Mouse (Mus musculus) MEL (cell line): ENCODE measurements around the gene Cav2. TPM values are rescaled to one million over a fixed set of nuclear protein-coding genes. Genes with fewer than 3 reads are reported as not detected.

ENCODE experiments used
- DNase-seq: peaks from one replicate; pipeline ENCODE4 v3.0.0; 2011; ENCODE audit warnings: low read depth, low spot score
- H3K27ac ChIP-seq: 2 replicates; pipeline ENCODE4 v1.5.1; 2012; ENCODE audit warnings: low read depth, mild to moderate bottlenecking, control low read depth, low read length, moderate library complexity; ENCODE audit not compliant: control insufficient read depth
- H3K27me3 ChIP-seq, 2 experiments: fragments of 150-350 bp in 1 of 2; sonication (generic) in 1 of 2; 2 replicates each; pipeline ENCODE4 v1.6.1; 2012; ENCODE audit warnings: low read length in 2 of 2, mild to moderate bottlenecking in 2 of 2, improper control_type of control experiment in 1 of 2, moderate library complexity in 1 of 2; ENCODE audit not compliant: insufficient read depth in 2 of 2, control insufficient read depth in 1 of 2
- H3K36me3 ChIP-seq, 2 experiments: 2 replicates each; pipeline ENCODE4 v1.6.1; 2012 to 2014; ENCODE audit warnings: low read length in 2 of 2, improper control_type of control experiment in 1 of 2, inconsistent platforms in 1 of 2, mild to moderate bottlenecking in 1 of 2; ENCODE audit not compliant: insufficient read depth in 2 of 2, control insufficient read depth in 1 of 2
- H3K4me1 ChIP-seq, 2 experiments: fragments of 150-350 bp in 1 of 2; sonication (generic) in 1 of 2; 2 replicates each; pipeline ENCODE4 v1.6.1; 2012; ENCODE audit warnings: low read length in 2 of 2, improper control_type of control experiment in 1 of 2, mild to moderate bottlenecking in 1 of 2; ENCODE audit not compliant: insufficient read depth in 2 of 2, control insufficient read depth in 1 of 2
- H3K4me3 ChIP-seq, 2 experiments: fragments of 150-350 bp in 1 of 2; sonication (generic) in 1 of 2; 2 replicates each; pipeline ENCODE4 v1.5.1; 2012; ENCODE audit warnings: low read depth in 2 of 2, low read length in 2 of 2, mild to moderate bottlenecking in 2 of 2, moderate library complexity in 2 of 2, control low read depth in 1 of 2, improper control_type of control experiment in 1 of 2; ENCODE audit not compliant: control insufficient read depth in 1 of 2, insufficient read depth in 1 of 2
- H3K79me2 ChIP-seq: 2 replicates; pipeline ENCODE4 v1.6.1; 2012; ENCODE audit warnings: mild to moderate bottlenecking, low read length, moderate library complexity; ENCODE audit not compliant: control insufficient read depth, poor library complexity, insufficient read depth
- H3K9ac ChIP-seq: 2 replicates; pipeline ENCODE4 v1.6.1; 2012; ENCODE audit warnings: low read depth, mild to moderate bottlenecking, control low read depth, low read length, moderate library complexity; ENCODE audit not compliant: control insufficient read depth, poor library complexity, severe bottlenecking
- H3K9me3 ChIP-seq: fragments of 150-350 bp; sonication (generic); replicated peaks from 2 replicates; pipeline ENCODE4 v1.6.1; 2012; ENCODE audit warnings: mild to moderate bottlenecking, low read length, improper control_type of control experiment, moderate library complexity; ENCODE audit not compliant: insufficient read depth
- BHLHE40 ChIP-seq: IDR thresholded peaks from 2 replicates; pipeline ENCODE4 v1.6.1; 2012; ENCODE audit warnings: low read depth, mild to moderate bottlenecking, inconsistent platforms, low read length, improper control_type of control experiment, borderline replicate concordance
- CHD2 ChIP-seq: IDR thresholded peaks from 2 replicates; pipeline ENCODE4 v1.6.1; 2011; ENCODE audit warnings: low read length, improper control_type of control experiment
- CTCF ChIP-seq, 3 experiments: IDR thresholded peaks in 2 of 3; conservative IDR thresholded peaks in 1 of 3; 2 replicates each; pipeline ENCODE4 v1.5.1; 2011 to 2012; ENCODE audit warnings: low read length in 3 of 3, low read depth in 2 of 3, mild to moderate bottlenecking in 2 of 3, improper control_type of control experiment in 1 of 3, inconsistent platforms in 1 of 3, mixed read lengths in 1 of 3, moderate library complexity in 1 of 3; ENCODE audit not compliant: control insufficient read depth in 1 of 3, insufficient read depth in 1 of 3, poor library complexity in 1 of 3, severe bottlenecking in 1 of 3
- E2F4 ChIP-seq: IDR thresholded peaks from 2 replicates; pipeline ENCODE4 v1.6.1; 2011; ENCODE audit warnings: low read depth, low read length, improper control_type of control experiment, borderline replicate concordance
- ELF1 ChIP-seq: IDR thresholded peaks from 2 replicates; pipeline ENCODE4 v1.6.1; 2014; ENCODE audit warnings: low read depth, mild to moderate bottlenecking, inconsistent platforms, low read length, improper control_type of control experiment, moderate library complexity
- GABPA ChIP-seq: IDR thresholded peaks from 2 replicates; pipeline ENCODE4 v1.6.1; 2012; ENCODE audit warnings: low read depth, mild to moderate bottlenecking, inconsistent platforms, low read length, improper control_type of control experiment, moderate library complexity
- KAT2A ChIP-seq: conservative IDR thresholded peaks from 2 replicates; pipeline ENCODE4 v1.6.1; 2012; ENCODE audit warnings: low read depth, low read length, improper control_type of control experiment, inconsistent platforms
- MEF2A ChIP-seq: IDR thresholded peaks from 2 replicates; pipeline ENCODE4 v1.6.1; 2014; ENCODE audit warnings: low read depth, mild to moderate bottlenecking, inconsistent platforms, low read length, improper control_type of control experiment; ENCODE audit not compliant: poor library complexity, insufficient replicate concordance, severe bottlenecking; ENCODE audit errors: extremely low read depth
- MXI1 ChIP-seq: IDR thresholded peaks from 2 replicates; pipeline ENCODE4 v1.6.1; 2011; ENCODE audit warnings: mild to moderate bottlenecking, low read depth, low read length, improper control_type of control experiment
- MYB ChIP-seq: IDR thresholded peaks from 2 replicates; pipeline ENCODE4 v1.6.1; 2011; ENCODE audit warnings: mild to moderate bottlenecking, low read depth, low read length, improper control_type of control experiment
- NRF1 ChIP-seq: IDR thresholded peaks from 2 replicates; pipeline ENCODE4 v1.6.1; 2014; ENCODE audit warnings: low read depth, mild to moderate bottlenecking, inconsistent platforms, low read length, improper control_type of control experiment, moderate library complexity; ENCODE audit not compliant: poor library complexity, insufficient read depth, severe bottlenecking
- POLR2AphosphoS2 ChIP-seq: IDR thresholded peaks from 2 replicates; pipeline ENCODE4 v1.6.1; 2011; ENCODE audit warnings: low read length, improper control_type of control experiment
- RAD21 ChIP-seq: IDR thresholded peaks from 2 replicates; pipeline ENCODE4 v1.6.1; 2011; ENCODE audit warnings: mild to moderate bottlenecking, low read depth, low read length, improper control_type of control experiment
- RCOR1 ChIP-seq: IDR thresholded peaks from 2 replicates; pipeline ENCODE4 v1.6.1; 2012; ENCODE audit warnings: low read depth, mild to moderate bottlenecking, inconsistent platforms, low read length, improper control_type of control experiment
- SIN3A ChIP-seq: IDR thresholded peaks from 2 replicates; pipeline ENCODE4 v1.6.1; 2012; ENCODE audit warnings: low read length, improper control_type of control experiment, inconsistent platforms
- SMC3 ChIP-seq: IDR thresholded peaks from 2 replicates; pipeline ENCODE4 v1.6.1; 2011; ENCODE audit warnings: low read depth, low read length, improper control_type of control experiment
- TAL1 ChIP-seq: IDR thresholded peaks from 2 replicates; pipeline ENCODE4 v1.6.1; 2012; ENCODE audit warnings: mild to moderate bottlenecking, inconsistent platforms, low read length, moderate library complexity, mixed read lengths
- TCF12 ChIP-seq: IDR thresholded peaks from 2 replicates; pipeline ENCODE4 v1.6.1; 2014; ENCODE audit warnings: low read depth, mild to moderate bottlenecking, inconsistent platforms, low read length, improper control_type of control experiment, moderate library complexity
- UBTF ChIP-seq: IDR thresholded peaks from 2 replicates; pipeline ENCODE4 v1.6.1; 2012; ENCODE audit warnings: low read depth, mild to moderate bottlenecking, inconsistent platforms, low read length, improper control_type of control experiment, moderate library complexity, borderline replicate concordance; ENCODE audit not compliant: insufficient read depth
- USF2 ChIP-seq, 2 experiments: IDR thresholded peaks; 2 replicates each; pipeline ENCODE4 v1.6.1; 2011 to 2012; ENCODE audit warnings: improper control_type of control experiment in 2 of 2, low read length in 2 of 2, borderline replicate concordance in 1 of 2, inconsistent platforms in 1 of 2, low read depth in 1 of 2, mild to moderate bottlenecking in 1 of 2; ENCODE audit not compliant: insufficient read depth in 1 of 2
- ZKSCAN1 ChIP-seq: IDR thresholded peaks from 2 replicates; pipeline ENCODE4 v1.6.1; 2012; ENCODE audit warnings: low read depth, mild to moderate bottlenecking, inconsistent platforms, low read length, improper control_type of control experiment, moderate library complexity
- polyA plus RNA-seq, 2 experiments: library from polyadenylated mRNA; stranded (reverse) in 1 of 2; unstranded in 1 of 2; fragments of >175 nt in 1 of 2; fragments of >200 nt in 1 of 2; gene quantifications; 2 replicates each; pipeline versions ENCODE4 v1.2.1 to v1.2.4; 2012; ENCODE audit warnings: low replicate concordance in 2 of 2, low read depth in 1 of 2; ENCODE audit not compliant: insufficient read length in 2 of 2, insufficient read depth in 1 of 2, missing spikeins in 1 of 2
- total RNA-seq: library from RNA; depleted of rRNA; stranded (reverse); fragments of 300-350 nt; gene quantifications from 2 replicates; pipeline ENCODE4 v1.2.3, GENCODE M21; 2012

The Cav2 gene
- total and polyA plus RNA-seq, 3 experiments: not detected

DNA sequence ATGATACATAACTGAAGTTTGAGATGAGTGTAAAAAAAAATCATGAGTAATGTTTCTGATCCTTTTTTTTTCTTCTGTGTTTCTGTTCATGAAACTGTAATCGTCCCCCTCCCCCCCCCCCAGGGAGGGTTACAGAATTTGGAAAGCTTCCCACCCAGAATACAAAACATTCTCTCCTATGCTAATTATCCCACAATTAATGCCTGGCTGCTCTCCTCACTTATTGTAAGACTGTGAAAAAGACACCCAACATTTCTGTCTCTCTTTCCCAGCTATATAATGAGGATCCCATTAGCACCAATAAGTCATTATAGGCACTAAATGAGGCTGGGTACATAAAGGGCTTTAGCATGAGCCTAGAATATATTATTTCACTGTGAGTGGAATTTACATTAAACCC is 32.7 kb upstream of the Cav2 start:
- TF ChIP-seq NRF1: no peak
- no peak for TF ChIP-seq SMC3
- TF ChIP-seq CHD2: no peak
- TF ChIP-seq E2F4: no peak
- TF ChIP-seq MEF2A: no peak
- TF ChIP-seq SIN3A: no peak
- TF ChIP-seq GABPA: no peak
- TF ChIP-seq MXI1: no peak
- TF ChIP-seq MYB: no peak
- no peak for TF ChIP-seq RAD21
- no peak for TF ChIP-seq TAL1
- TF ChIP-seq, all 39 proteins: peak for 0
- Histone ChIP-seq H3K36me3 (no peaks in the 10 kb centered on the region), H3K27ac (no peak overlapping the region), H3K4me3 (no peak overlapping the region), H3K4me1 (no peaks in the 10 kb centered on the region), H3K9me3 (no peaks in the 10 kb centered on the region), H3K79me2 (no peaks in the 10 kb centered on the region), H3K27me3 (no peaks in the 10 kb centered on the region), H3K9ac (no peak overlapping the region)
- no peak for DNase-seq

DNA sequence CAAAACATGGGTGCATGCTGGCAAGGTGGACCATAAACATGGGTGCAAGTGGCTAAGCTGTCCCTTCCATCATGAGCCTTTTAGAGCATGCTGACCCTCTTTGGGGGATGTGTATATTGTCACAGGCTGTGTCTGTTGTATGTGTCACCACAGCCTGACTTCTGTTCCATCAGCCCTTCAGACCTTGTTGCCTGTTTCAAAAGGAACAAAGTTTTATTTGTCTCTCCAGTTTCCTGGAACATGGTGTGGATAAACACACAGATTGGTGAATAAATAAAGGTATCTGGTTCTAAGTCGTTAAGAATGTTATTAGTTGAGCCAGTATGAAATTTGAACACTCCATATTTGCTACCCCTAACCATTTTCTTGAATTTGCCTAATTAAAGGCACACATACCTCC is 29.0 kb upstream of the Cav2 start:
- Histone ChIP-seq H3K27ac (no peak overlapping the region), H3K4me3 (no peak overlapping the region), H3K9me3 (no peaks in the 10 kb centered on the region), H3K36me3 (no peaks in the 10 kb centered on the region), H3K4me1 (no peaks in the 10 kb centered on the region), H3K27me3 (no peaks in the 10 kb centered on the region), H3K9ac (no peak overlapping the region), H3K79me2 (no peaks in the 10 kb centered on the region)
- TF ChIP-seq ZKSCAN1 (no peak), SMC3 (no peak), TCF12 (no peak), KAT2A (no peak), NRF1 (no peak), MEF2A (no peak), CTCF (IDR thresholded peaks at IDR 0.05 in 2 of 3, conservative IDR thresholded peaks at IDR 0.05 in 1 of 3; ENCODE audit: control insufficient read depth in 1 of 3, insufficient read depth in 1 of 3, low read depth in 2 of 3, low read length in 3 of 3, poor library complexity in 1 of 3, severe bottlenecking in 1 of 3) (no peak), BHLHE40 (no peak), MYB (no peak), ELF1 (no peak), UBTF (no peak), USF2 (IDR thresholded peaks at IDR 0.05; ENCODE audit: borderline replicate concordance in 1 of 2, insufficient read depth in 1 of 2, low read depth in 1 of 2, low read length in 2 of 2) (no peak), POLR2AphosphoS2 (no peak), GABPA (no peak), RCOR1 (no peak)
- no peak for DNase-seq
